Mouse (Mus musculus): Measurements from ENCODE around the gene Gm10300.

DNA sequence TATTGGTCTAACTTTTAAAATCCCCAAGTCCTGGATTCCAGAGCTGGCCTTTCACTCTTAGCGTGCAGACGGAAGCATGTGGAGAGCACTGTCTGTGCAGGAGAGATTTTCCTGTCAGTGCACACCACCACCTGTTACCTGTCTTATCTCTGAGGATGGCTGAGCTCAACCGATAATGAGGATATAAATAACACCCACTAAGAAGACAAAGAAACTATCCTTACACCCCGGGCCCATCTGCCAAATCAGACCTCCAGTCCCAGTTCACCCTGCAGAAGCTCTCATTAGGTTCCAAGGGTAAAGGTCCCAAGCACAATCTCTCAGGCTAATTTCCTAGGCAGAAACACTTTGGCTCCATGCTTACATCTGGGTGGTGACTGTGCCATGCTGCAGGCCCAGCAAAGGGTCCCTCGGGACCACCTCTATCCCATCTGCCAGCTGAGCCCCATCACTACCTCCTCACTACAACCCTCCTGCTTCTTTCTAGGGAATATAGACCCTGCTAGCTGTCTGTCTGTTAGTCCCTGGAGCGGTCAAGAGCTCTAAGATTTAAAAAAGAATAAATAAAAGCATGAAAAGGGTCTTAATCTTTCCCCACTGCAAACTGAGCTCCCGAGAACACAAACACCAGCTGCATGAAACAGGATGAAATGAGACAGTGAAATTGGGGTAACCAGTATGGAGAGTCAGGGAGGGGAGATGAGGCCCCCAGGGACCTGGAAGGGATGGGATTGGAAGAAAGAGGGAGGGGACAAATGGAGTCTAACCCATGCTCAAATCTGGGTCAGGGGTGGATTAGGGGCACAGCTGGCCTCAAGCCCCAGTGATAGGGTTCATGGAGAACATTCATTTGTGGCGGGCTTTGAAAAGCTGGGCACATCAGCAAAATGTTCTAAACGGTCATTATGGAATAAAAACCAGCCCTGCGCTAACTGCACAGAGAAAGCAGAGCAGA is 22.9 kb upstream of the Gm10300 start:
- no peak for TF ChIP-seq USF1 (IDR thresholded peaks at IDR 0.05; ENCODE audit: low read depth)
- no peak for TF ChIP-seq CTCF (IDR thresholded peaks at IDR 0.05; ENCODE audit: control insufficient read depth, insufficient read depth, insufficient read length)
- no peak for TF ChIP-seq MAX (IDR thresholded peaks at IDR 0.05)
